Mouse (Mus musculus) midbrain, embryonic 16.5 days (tissue): Measurements from ENCODE around the gene Sem1. TPM values are rescaled to one million over a fixed set of nuclear protein-coding genes. Genes with fewer than 3 reads are reported as not detected.

Experiments
- ATAC-seq: fragments of 200-750 bp; cut with Nextera tagmentation; 2 replicates; pipeline ENCODE4 v1.8.0; 2017; ENCODE audit warnings: moderate TSS enrichment
- H3K27ac ChIP-seq: fragments of 300-500 bp; sonication (generic); 2 replicates; pipeline ENCODE4 v1.5.1; 2014; ENCODE audit warnings: mild to moderate bottlenecking, low read length, mixed read lengths
- H3K27me3 ChIP-seq: fragments of 300-500 bp; sonication (generic); 2 replicates; pipeline ENCODE4 v1.6.1; 2014; ENCODE audit warnings: low read depth, low read length, mixed read lengths; ENCODE audit not compliant: control insufficient read depth, insufficient read depth
- H3K36me3 ChIP-seq: fragments of 300-500 bp; sonication (generic); 2 replicates; pipeline ENCODE4 v1.6.1; 2014; ENCODE audit warnings: mild to moderate bottlenecking, low read length, moderate library complexity, mixed read lengths; ENCODE audit not compliant: control insufficient read depth, insufficient read depth
- H3K4me1 ChIP-seq: fragments of 300-500 bp; sonication (generic); 2 replicates; pipeline ENCODE4 v1.6.1; 2014; ENCODE audit warnings: mild to moderate bottlenecking, low read length, mixed read lengths; ENCODE audit not compliant: control insufficient read depth, insufficient read depth
- H3K4me2 ChIP-seq: fragments of 300-500 bp; sonication (generic); 2 replicates; pipeline ENCODE4 v1.6.1; 2014; ENCODE audit warnings: mild to moderate bottlenecking, low read length, mixed read lengths
- H3K4me3 ChIP-seq: fragments of 300-500 bp; sonication (generic); 2 replicates; pipeline ENCODE4 v1.5.1; 2014; ENCODE audit warnings: low read depth, mild to moderate bottlenecking, low read length, moderate library complexity, mixed read lengths
- H3K9ac ChIP-seq: fragments of 300-500 bp; sonication (generic); 2 replicates; pipeline ENCODE4 v1.6.1; 2014; ENCODE audit warnings: low read depth, low read length, mixed read lengths
- H3K9me3 ChIP-seq: fragments of 300-500 bp; sonication (generic); replicated peaks from 2 replicates; pipeline ENCODE4 v1.6.1; 2014; ENCODE audit warnings: mild to moderate bottlenecking, low read length, mixed read lengths; ENCODE audit not compliant: control insufficient read depth, poor library complexity, severe bottlenecking
- WGBS: fragments of 180-500 bp; shearing (Covaris S2); extraction: QIAGEN DNeasy Blood & Tissue Kit; methylation state at CpG from one replicate; pipeline ENCODE4 v1.1.7; 2014; 5-methylcytosine and 5-hydroxymethylcytosine counted together
- polyA plus RNA-seq: library from polyadenylated mRNA; unstranded; fragments of >200 nt; fragmentation: Nextera tagmentation; extraction: Ambion mirVana; gene quantifications from 2 replicates; pipeline ENCODE4 v1.2.1, GENCODE M21; 2015

The Sem1 gene
- 118 and 128 TPM in 2 replicates for polyA plus RNA-seq

DNA sequence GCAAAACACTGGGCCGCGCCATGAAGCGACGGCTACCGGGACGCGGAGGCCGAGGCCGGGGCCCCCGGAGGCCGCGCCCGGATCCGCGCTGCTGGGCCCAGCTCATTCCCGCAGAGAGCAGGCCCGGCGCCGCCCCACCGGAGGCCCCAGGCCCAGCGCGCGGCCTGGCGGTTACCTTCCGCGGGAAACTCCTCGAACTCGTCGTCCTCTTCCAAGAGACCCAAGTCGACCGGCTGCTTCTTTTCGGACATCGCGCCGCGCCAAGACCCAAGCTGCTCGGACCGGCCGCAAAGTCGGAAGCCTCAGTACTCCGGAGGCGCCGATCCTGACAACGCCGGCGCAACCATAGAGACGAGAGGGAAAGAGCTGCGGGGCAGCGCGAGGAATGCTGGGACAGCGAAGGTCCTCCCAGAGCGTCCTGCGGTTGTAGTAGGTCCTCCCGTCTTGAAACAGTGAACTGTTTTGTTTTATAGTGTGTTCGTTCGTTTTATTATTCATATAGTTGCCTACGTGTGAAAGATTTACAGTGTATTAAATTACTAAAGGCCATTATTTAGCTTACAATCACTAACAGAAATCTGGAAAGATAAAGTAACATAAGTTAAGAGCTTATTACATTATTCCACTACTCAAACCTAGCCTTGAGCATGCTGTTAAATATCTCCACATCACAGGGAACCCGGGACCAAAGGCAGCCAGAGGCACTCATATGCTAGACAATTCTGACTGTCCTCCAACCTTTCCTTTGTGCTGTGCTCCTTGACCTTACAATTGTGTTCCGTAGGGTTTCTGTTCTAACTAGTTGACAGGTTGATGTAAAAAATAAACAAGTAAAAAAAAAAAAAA, at the start of gene Sem1:
Gene Sem1 (minus strand): TSS at position 360 of the 846 bp plus-strand sequence.
- WGBS, result under 1% methylated on average over 59 of the region's 59 CpGs
- H3K27me3 ChIP-seq, result no peaks in the 10 kb centered on the region
- peak; percentile 99 for ATAC-seq
- H3K36me3 ChIP-seq, result no peaks in the 10 kb centered on the region
- H3K27ac ChIP-seq, result peak within 1 kb of the TSS; percentile 89
- peak within 1 kb of the TSS; percentile 98 for H3K4me3 ChIP-seq
- peak within 1 kb of the TSS; percentile 99 for H3K9ac ChIP-seq
- H3K4me2 ChIP-seq, result peak within 1 kb of the TSS; percentile 87
- no peaks in the 10 kb centered on the region for H3K9me3 ChIP-seq
- peaks cover 14% of the 10 kb centered on the region for H3K4me1 ChIP-seq

GRCm38 (mm10) chr6:6622846-6623749, 44.6 kb upstream of the Sem1 start:
- no peak overlapping the region for H3K4me2 ChIP-seq
- H3K27me3 ChIP-seq, result no peaks in the 10 kb centered on the region
- H3K27ac ChIP-seq, result no peak overlapping the region
- H3K36me3 ChIP-seq, result no peaks in the 10 kb centered on the region
- ATAC-seq, result no peak
- 61% methylated on average over 16 of the region's 16 CpGs for WGBS
- no peaks in the 10 kb centered on the region for H3K9me3 ChIP-seq
- H3K4me3 ChIP-seq, result no peak overlapping the region
- H3K4me1 ChIP-seq, result no peaks in the 10 kb centered on the region
- H3K9ac ChIP-seq, result no peak overlapping the region

- Histone ChIP-seq H3K27ac (no peak overlapping the region), H3K9ac (no peak overlapping the region), H3K4me3 (no peak overlapping the region), H3K36me3 (no peaks in the 10 kb centered on the region), H3K4me1 (peaks cover 9% of the 10 kb centered on the region), H3K4me2 (0 out of 2 replicates have a peak overlapping the region, but pooled peaks have one; percentile 14), H3K27me3 (no peaks in the 10 kb centered on the region), H3K9me3 (no peaks in the 10 kb centered on the region)
- ATAC-seq, result peak; percentile 68; the same call in 1 of the 2 replicates
- WGBS, result 24% methylated on average over 8 of the region's 8 CpGs
Observed at GRCm38 (mm10) chr6:6603561-6604544, 25.4 kb upstream of the Sem1 start.

- H3K9ac ChIP-seq, result no peak overlapping the region
- no peaks in the 10 kb centered on the region for H3K4me1 ChIP-seq
- no peaks in the 10 kb centered on the region for H3K27me3 ChIP-seq
- ATAC-seq, result no peak
- no peak overlapping the region for H3K27ac ChIP-seq
- H3K9me3 ChIP-seq, result no peaks in the 10 kb centered on the region
- 90% methylated on average over 2 of the region's 2 CpGs for WGBS
- H3K36me3 ChIP-seq, result no peaks in the 10 kb centered on the region
- no peak overlapping the region for H3K4me2 ChIP-seq
- H3K4me3 ChIP-seq, result no peak overlapping the region
Observed at GRCm38 (mm10) chr6:6586313-6586712, 7.8 kb upstream of the Sem1 start.

- Histone ChIP-seq H3K9me3 (no peaks in the 10 kb centered on the region), H3K4me2 (no peak overlapping the region), H3K4me3 (no peak overlapping the region), H3K27me3 (no peaks in the 10 kb centered on the region), H3K36me3 (no peaks in the 10 kb centered on the region), H3K4me1 (peaks cover 7% of the 10 kb centered on the region), H3K27ac (no peak overlapping the region), H3K9ac (no peak overlapping the region)
- no peak for ATAC-seq
- WGBS, result 79% methylated on average over 2 of the region's 2 CpGs
Observed at GRCm38 (mm10) chr6:6581849-6582248, 3.4 kb upstream of the Sem1 start.

DNA sequence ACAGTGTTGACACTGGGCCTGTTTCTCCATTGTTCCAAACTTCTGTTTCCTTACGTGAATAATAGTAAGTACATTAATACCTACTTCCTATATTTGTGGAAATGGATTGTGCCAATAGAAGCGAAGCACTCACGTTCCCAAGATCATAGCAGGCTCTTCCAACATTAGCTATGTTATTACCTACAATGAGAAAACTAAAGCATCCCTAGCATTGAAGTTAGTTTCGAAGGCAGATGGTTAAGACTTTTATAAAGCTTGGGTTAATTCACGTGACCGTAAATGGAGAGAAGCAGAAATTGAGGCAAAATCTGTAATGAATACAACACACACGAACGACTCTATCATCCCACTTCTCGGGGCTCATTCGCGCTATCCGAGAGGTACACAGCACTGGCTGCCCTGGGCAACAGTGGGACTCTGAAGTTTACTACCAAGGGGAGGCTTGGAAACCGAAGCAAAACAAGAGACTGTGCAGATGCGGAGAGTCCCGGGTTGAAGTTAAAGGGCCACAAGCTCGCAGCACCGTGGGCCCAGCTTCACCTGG, 650 bp downstream of the Sem1 start:
- Histone ChIP-seq H3K4me1 (peaks cover 14% of the 10 kb centered on the region), H3K9me3 (no peaks in the 10 kb centered on the region)
- WGBS, result 5% methylated on average over 17 of the region's 17 CpGs

DNA sequence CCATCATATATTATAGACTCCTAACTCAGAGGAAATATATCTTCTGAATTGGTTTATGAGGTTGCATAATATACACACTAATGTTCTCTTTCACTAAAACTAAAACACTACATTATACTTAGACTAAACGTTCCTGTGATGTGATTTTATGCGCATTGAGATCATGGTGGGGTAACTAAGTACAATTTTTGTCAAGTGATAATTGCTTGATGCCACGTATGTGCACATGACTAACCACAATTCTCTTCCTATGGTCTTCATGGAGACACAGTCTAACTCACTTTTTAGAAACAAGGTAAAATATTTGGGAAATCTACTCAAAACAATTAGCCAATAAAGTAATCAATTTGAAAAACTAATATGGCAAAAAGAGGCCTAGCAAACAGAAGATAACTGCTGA, 1.2 kb downstream of the Sem1 start:
- H3K4me2 ChIP-seq, result peak overlapping the region; percentile 87
- H3K4me1 ChIP-seq, result peaks cover 14% of the 10 kb centered on the region
- H3K9me3 ChIP-seq, result no peaks in the 10 kb centered on the region
- no peak for ATAC-seq
- no peaks in the 10 kb centered on the region for H3K36me3 ChIP-seq
- peak overlapping the region; percentile 98 for H3K4me3 ChIP-seq
- 67% methylated on average over 3 of the region's 3 CpGs for WGBS
- H3K27ac ChIP-seq, result no peak overlapping the region
- peak overlapping the region; percentile 99 for H3K9ac ChIP-seq
- H3K27me3 ChIP-seq, result no peaks in the 10 kb centered on the region

More for the DNA sequence above, 650 bp downstream of the Sem1 start:
- Histone ChIP-seq H3K4me2 (peak overlapping the region; percentile 87), H3K27me3 (no peaks in the 10 kb centered on the region), H3K9ac (peak overlapping the region; percentile 99), H3K27ac (peak overlapping the region; percentile 89), H3K4me3 (peak overlapping the region; percentile 98), H3K36me3 (no peaks in the 10 kb centered on the region)
- peak; percentile 80 for ATAC-seq

GRCm38 (mm10) chr6:6575796-6576195, 2.7 kb downstream of the Sem1 start:
- Histone ChIP-seq H3K9me3 (no peaks in the 10 kb centered on the region), H3K9ac (no peak overlapping the region), H3K4me2 (no peak overlapping the region), H3K4me3 (no peak overlapping the region), H3K27ac (no peak overlapping the region), H3K4me1 (peaks cover 14% of the 10 kb centered on the region), H3K36me3 (no peaks in the 10 kb centered on the region), H3K27me3 (no peaks in the 10 kb centered on the region)
- no peak for ATAC-seq
- 90% methylated on average over 4 of the region's 4 CpGs for WGBS
